Mouse (Mus musculus): Measurements from ENCODE around the gene Hist1h4c.

DNA sequence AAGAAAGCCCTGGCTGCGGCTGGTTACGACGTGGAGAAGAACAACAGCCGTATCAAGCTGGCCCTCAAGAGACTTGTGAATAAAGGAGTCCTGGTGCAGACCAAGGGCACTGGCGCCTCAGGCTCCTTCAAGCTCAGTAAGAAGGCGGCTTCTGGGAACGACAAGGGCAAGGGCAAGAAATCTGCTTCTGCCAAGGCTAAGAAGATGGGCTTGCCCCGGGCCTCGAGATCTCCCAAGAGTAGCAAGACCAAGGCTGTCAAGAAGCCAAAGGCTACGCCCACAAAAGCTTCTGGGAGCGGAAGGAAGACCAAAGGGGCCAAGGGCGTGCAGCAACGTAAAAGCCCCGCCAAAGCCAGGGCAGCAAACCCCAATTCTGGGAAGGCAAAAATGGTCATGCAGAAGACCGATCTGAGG lies 2.2 kb downstream of the Hist1h4c start:
- TF ChIP-seq CTCF (IDR thresholded peaks at IDR 0.05; ENCODE audit: low read depth, low read length), result no peak
- no peak for TF ChIP-seq POLR2A (IDR thresholded peaks at IDR 0.05; ENCODE audit: extremely low read depth, insufficient read depth, low read length)

Measured in liver, adult 2 months (tissue).